Mouse (Mus musculus) C2C12 (cell line): ENCODE measurements around the gene Casq1. TPM values are rescaled to one million over a fixed set of nuclear protein-coding genes. Genes with fewer than 3 reads are reported as not detected.

Experiments
- H3K27me3 ChIP-seq: one replicate; pipeline ENCODE4 v1.6.1; 2011; ENCODE audit not compliant: control insufficient read depth, insufficient read depth, insufficient read length
- H3K36me3 ChIP-seq: one replicate; pipeline ENCODE4 v1.6.1; 2011; ENCODE audit not compliant: control insufficient read depth, insufficient read depth
- H3K4me3 ChIP-seq: one replicate; pipeline ENCODE4 v1.5.1; 2011; ENCODE audit warnings: mild to moderate bottlenecking, control low read depth; ENCODE audit not compliant: poor library complexity, insufficient read depth, severe bottlenecking
- H3K79me2 ChIP-seq: one replicate; pipeline ENCODE4 v1.6.1; 2011; ENCODE audit not compliant: control insufficient read depth, insufficient read depth
- H3K79me3 ChIP-seq: one replicate; pipeline ENCODE4 v1.6.1; 2011; ENCODE audit warnings: low read depth, control low read depth
- H3ac ChIP-seq: one replicate; pipeline ENCODE3; 2011; ENCODE audit warnings: low read depth; ENCODE audit not compliant: control insufficient read depth, insufficient read length
- CEBPB ChIP-seq: IDR thresholded peaks from one replicate; pipeline ENCODE4 v1.6.1; 2011; ENCODE audit warnings: low read depth, mild to moderate bottlenecking, control low read depth, moderate library complexity
- CTCF ChIP-seq: IDR thresholded peaks from one replicate; pipeline ENCODE4 v1.5.1; 2011; ENCODE audit not compliant: control insufficient read depth, insufficient read depth, insufficient read length
- FOSL1 ChIP-seq: IDR thresholded peaks from one replicate; pipeline ENCODE4 v1.8.0; 2011; ENCODE audit warnings: mild to moderate bottlenecking, low read length; ENCODE audit not compliant: poor library complexity, insufficient read depth, severe bottlenecking
- MAX ChIP-seq: IDR thresholded peaks from one replicate; pipeline ENCODE4 v1.6.1; 2011; ENCODE audit warnings: mild to moderate bottlenecking, control low read depth
- MYOD1 ChIP-seq: IDR thresholded peaks from one replicate; pipeline ENCODE4 v1.6.1; 2011; ENCODE audit warnings: low read depth; ENCODE audit not compliant: control insufficient read depth, insufficient read length
- MYOG ChIP-seq: IDR thresholded peaks from one replicate; pipeline ENCODE4 v1.6.1; 2011; ENCODE audit not compliant: control insufficient read depth, insufficient read length; ENCODE audit errors: extremely low read depth
- USF1 ChIP-seq: IDR thresholded peaks from one replicate; pipeline ENCODE4 v1.6.1; 2011; ENCODE audit warnings: low read depth, mild to moderate bottlenecking, control low read depth, moderate library complexity
- polyA plus RNA-seq: library from polyadenylated mRNA; unstranded; fragments of >200 nt; fragmentation: generic; extraction: Trizol; gene quantifications from one replicate; pipeline ENCODE4 v1.2.1, GENCODE M21; 2012; ENCODE audit warnings: missing spikeins

The Casq1 gene
- polyA plus RNA-seq, 1 experiment: 0.12 TPM

DNA sequence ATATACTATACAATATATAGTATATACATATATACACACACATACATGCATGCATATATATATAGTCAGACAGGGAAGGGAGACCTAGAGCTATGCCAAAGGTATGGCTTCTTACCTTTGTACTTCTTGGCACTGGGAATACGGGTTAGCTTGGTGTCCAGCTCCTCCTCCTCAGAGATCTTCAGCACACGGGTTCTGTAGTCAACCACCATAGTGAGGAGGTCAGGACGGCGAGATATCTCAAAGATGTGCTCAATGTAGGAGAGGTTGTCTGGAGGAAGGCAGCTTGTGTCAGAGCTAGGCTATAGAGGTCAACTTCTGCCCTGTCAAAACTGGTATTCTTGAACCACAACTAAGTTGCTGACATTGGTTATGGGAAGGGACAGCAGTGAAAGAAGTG is 20.7 kb downstream of the Casq1 start:
- H3K27me3 ChIP-seq: no peaks in the 10 kb centered on the region
- no peak for TF ChIP-seq MAX
- no peak for TF ChIP-seq MYOD1
- TF ChIP-seq USF1: no peak
- TF ChIP-seq CTCF: no peak
- TF ChIP-seq FOSL1: no peak
- no peak for TF ChIP-seq CEBPB
- no peak for TF ChIP-seq MYOG
- peaks cover 6% of the 10 kb centered on the region for H3K79me3 ChIP-seq
- peaks cover 34% of the 10 kb centered on the region for H3K79me2 ChIP-seq
- peaks cover 60% of the 10 kb centered on the region for H3K36me3 ChIP-seq
- no peak overlapping the region for H3K4me3 ChIP-seq
- H3ac ChIP-seq: no peak overlapping the region

DNA sequence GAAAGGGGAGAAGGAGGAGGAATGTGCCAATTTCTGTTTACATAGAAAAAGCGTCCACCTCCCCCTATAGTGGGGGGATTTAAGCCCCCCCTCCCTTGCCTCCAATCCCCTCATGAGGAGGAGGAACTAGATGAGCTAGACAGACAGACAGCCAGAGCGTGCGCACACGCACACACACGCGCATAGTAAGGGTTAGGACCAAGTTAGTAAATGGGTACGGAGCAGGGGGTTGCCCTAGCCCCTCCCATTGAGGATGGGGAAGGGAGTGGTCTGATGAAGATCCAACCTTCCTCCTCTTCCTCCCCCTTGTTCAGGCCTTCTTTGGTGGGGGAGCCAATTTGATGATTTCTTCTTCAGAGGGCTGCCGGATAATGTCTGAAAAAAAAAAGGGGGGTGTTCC is 21.4 kb downstream of the Casq1 start:
- Histone ChIP-seq H3K36me3 (peaks cover 65% of the 10 kb centered on the region), H3ac (no peak overlapping the region), H3K4me3 (no peak overlapping the region), H3K79me3 (peaks cover under 1% of the 10 kb centered on the region), H3K27me3 (no peaks in the 10 kb centered on the region), H3K79me2 (peaks cover 28% of the 10 kb centered on the region)
- TF ChIP-seq FOSL1 (no peak), CEBPB (no peak), CTCF (no peak), USF1 (no peak), MAX (no peak), MYOG (no peak), MYOD1 (no peak)

DNA sequence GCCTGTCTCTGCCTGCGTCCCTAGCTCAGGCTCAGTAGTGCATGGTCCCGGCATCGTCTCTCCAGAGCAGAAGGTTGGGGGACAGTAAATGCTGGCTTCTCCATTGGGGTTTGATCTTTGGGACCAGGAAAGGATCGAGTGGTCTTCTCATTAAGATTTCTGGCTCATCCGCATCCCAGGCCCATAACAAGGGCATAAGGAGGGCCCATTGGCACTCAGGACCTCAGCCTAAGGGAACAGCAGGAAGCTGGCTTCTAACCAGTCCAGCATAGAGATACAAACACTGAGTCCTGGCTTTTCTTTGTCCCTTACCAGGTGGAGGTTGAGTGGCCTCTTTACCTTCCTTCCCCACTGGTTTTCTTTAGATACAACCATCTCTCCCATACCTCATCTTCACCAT is 21.8 kb downstream of the Casq1 start:
- no peaks in the 10 kb centered on the region for H3K79me3 ChIP-seq
- no peak overlapping the region for H3ac ChIP-seq
- TF ChIP-seq USF1: no peak
- TF ChIP-seq MYOG: no peak
- no peak for TF ChIP-seq MAX
- no peak overlapping the region for H3K4me3 ChIP-seq
- no peaks in the 10 kb centered on the region for H3K27me3 ChIP-seq
- peaks cover 23% of the 10 kb centered on the region for H3K79me2 ChIP-seq
- peaks cover 65% of the 10 kb centered on the region for H3K36me3 ChIP-seq

DNA sequence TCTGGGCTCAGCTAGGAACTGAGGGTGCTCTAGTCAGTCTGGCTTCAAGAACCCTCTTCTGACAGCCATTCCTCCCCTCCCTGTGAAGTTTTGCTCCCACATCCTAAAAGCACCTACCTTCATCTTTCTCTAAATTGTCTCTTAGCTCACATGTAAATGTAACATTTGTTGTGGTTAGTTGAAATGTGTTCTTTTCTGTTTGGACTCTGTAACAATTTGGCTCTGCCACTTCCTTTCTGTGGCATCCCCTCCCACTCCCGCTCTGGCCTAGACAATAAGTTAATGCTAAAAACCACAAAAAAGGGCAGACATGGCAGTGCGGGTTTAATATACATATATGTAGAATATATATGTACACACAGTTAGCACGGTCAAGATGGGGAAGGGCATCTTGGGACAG is 22.5 kb downstream of the Casq1 start:
- Histone ChIP-seq H3K79me3 (no peaks in the 10 kb centered on the region), H3ac (no peak overlapping the region), H3K4me3 (no peak overlapping the region), H3K36me3 (peaks cover 72% of the 10 kb centered on the region), H3K79me2 (peaks cover 16% of the 10 kb centered on the region), H3K27me3 (no peaks in the 10 kb centered on the region)
- TF ChIP-seq MYOG (no peak), FOSL1 (no peak), MYOD1 (no peak), MAX (no peak), CTCF (no peak), CEBPB (no peak), USF1 (no peak)

DNA sequence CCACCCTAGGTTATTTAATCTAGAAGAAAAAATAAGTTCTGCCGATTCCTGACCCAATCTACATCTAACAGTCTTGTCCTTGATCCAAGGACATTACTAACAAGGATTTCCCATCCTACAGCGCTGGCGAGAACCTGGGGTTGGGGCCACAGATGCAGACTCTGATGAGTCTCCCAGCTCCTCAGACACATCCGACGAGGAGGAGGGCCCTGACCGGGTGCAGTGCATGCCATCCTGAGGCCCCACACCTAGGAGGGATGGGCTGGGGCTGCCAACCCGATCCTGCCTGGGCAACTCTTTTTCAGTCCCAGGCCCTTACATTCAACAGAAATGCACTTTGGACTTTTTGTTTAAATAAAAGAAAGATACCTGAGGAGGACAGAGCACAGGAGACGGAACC is 25.2 kb downstream of the Casq1 start:
- H3K36me3 ChIP-seq: peaks cover 86% of the 10 kb centered on the region
- TF ChIP-seq MYOG: no peak
- TF ChIP-seq FOSL1: no peak
- TF ChIP-seq CTCF: no peak
- no peak overlapping the region for H3K4me3 ChIP-seq
- no peaks in the 10 kb centered on the region for H3K79me2 ChIP-seq
- no peak overlapping the region for H3ac ChIP-seq
- no peaks in the 10 kb centered on the region for H3K79me3 ChIP-seq
- H3K27me3 ChIP-seq: no peaks in the 10 kb centered on the region

DNA sequence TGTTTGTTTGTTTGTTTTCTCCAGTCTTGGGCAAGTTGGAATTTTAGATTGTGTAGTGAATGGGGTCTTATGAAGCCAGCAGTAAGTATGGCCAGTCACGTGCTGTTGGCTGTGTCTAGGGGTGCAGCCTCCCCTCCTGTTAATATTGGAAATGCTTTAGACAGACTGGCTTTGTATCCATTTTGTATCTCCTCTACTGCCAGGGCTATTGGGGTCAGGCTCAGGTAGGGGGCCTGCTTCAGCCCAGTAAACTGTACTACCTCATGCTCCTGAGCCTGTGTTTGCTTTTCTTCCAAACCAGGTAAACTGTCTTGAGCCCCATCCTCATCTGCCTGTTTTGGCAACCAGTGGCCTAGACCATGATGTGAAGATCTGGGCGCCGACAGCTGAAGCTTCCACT is 27.5 kb downstream of the Casq1 start:
- Histone ChIP-seq H3K4me3 (no peak overlapping the region), H3ac (no peak overlapping the region), H3K79me3 (no peaks in the 10 kb centered on the region), H3K79me2 (no peaks in the 10 kb centered on the region), H3K36me3 (peaks cover 82% of the 10 kb centered on the region), H3K27me3 (no peaks in the 10 kb centered on the region)
- TF ChIP-seq MYOG (no peak), USF1 (no peak), CEBPB (no peak), MAX (no peak), MYOD1 (no peak), CTCF (no peak), FOSL1 (no peak)
